Mouse (Mus musculus) adrenal gland, adult 18-20 months (tissue): ENCODE measurements around the gene Smim27. TPM values are rescaled to one million over a fixed set of nuclear protein-coding genes. Genes with fewer than 3 reads are reported as not detected.

Experiments used
- total RNA-seq, 2 experiments: library from RNA; stranded (reverse); gene quantifications; 1 replicate in 1 of 2; 2 replicates in 1 of 2; pipeline ENCODE4 v1.2.3; 2021

Gene Smim27
- total RNA-seq, 2 experiments from 2014 or later: 35.1 to 57.1 TPM

Other genes starting within 250 kb of the Smim27 start
- 100 to 1,000 TPM; 108 to 132 TPM for gene Aco1, start 126.5 kb upstream of the Smim27 start, total RNA-seq
- 10 to 100 TPM; 18.7 to 24.7 TPM for gene Ddx58, start 29.8 kb upstream of the Smim27 start, total RNA-seq
- gene Topors, start 271 bp downstream of the Smim27 start, total RNA-seq: 10 to 100 TPM; 22.9 to 29.4 TPM
- 100 to 1,000 TPM; 232 to 407 TPM for gene Ndufb6, start 9.8 kb downstream of the Smim27 start, total RNA-seq
- not detected for gene Tmem215, start 202.6 kb downstream of the Smim27 start, total RNA-seq